Mouse (Mus musculus) forebrain, embryonic 13.5 days (tissue): Measurements from ENCODE around the gene Arl5b. TPM values are rescaled to one million over a fixed set of nuclear protein-coding genes. Genes with fewer than 3 reads are reported as not detected.

Source experiments
- ATAC-seq: fragments of 200-750 bp; cut with Nextera tagmentation; 2 replicates; pipeline ENCODE4 v1.8.0; 2017
- H3K27ac ChIP-seq: fragments of 300-500 bp; sonication (generic); 2 replicates; pipeline ENCODE4 v1.5.1; 2015; ENCODE audit warnings: inconsistent platforms, mild to moderate bottlenecking, moderate library complexity
- H3K27me3 ChIP-seq: fragments of 300-500 bp; sonication (generic); 2 replicates; pipeline ENCODE4 v1.6.1; 2015; ENCODE audit warnings: mild to moderate bottlenecking, inconsistent platforms
- H3K36me3 ChIP-seq: fragments of 300-500 bp; sonication (generic); 2 replicates; pipeline ENCODE4 v1.6.1; 2015; ENCODE audit warnings: mild to moderate bottlenecking, inconsistent platforms; ENCODE audit not compliant: poor library complexity, severe bottlenecking
- H3K4me1 ChIP-seq: fragments of 300-500 bp; sonication (generic); 2 replicates; pipeline ENCODE4 v1.6.1; 2015; ENCODE audit warnings: inconsistent platforms
- H3K4me2 ChIP-seq: fragments of 300-500 bp; sonication (generic); 2 replicates; pipeline ENCODE4 v1.6.1; 2015; ENCODE audit warnings: inconsistent platforms, mild to moderate bottlenecking, moderate library complexity
- H3K4me3 ChIP-seq: fragments of 300-500 bp; sonication (generic); 2 replicates; pipeline ENCODE4 v1.5.1; 2015; ENCODE audit warnings: mild to moderate bottlenecking, inconsistent platforms
- H3K9ac ChIP-seq: fragments of 300-500 bp; sonication (generic); 2 replicates; pipeline ENCODE4 v1.6.1; 2015; ENCODE audit warnings: mild to moderate bottlenecking, inconsistent platforms
- H3K9me3 ChIP-seq: fragments of 300-500 bp; sonication (generic); replicated peaks from 2 replicates; pipeline ENCODE4 v1.6.1; 2016; ENCODE audit warnings: inconsistent platforms
- WGBS: fragments of 180-500 bp; shearing (Covaris S2); methylation state at CpG from one replicate; pipeline ENCODE4 v1.1.7; 2015; 5-methylcytosine and 5-hydroxymethylcytosine counted together
- polyA plus RNA-seq: library from polyadenylated mRNA; unstranded; fragments of >200 nt; fragmentation: Nextera tagmentation; extraction: Ambion mirVana; gene quantifications from 2 replicates; pipeline ENCODE4 v1.2.1, GENCODE M21; 2015

Gene Arl5b
- polyA plus RNA-seq, 1 experiment from 2014 or later: 38.6 TPM

- H3K36me3 ChIP-seq: peaks cover 15% of the 10 kb centered on the region; the same call in 1 of the 2 replicates
- no peak for ATAC-seq
- no peak overlapping the region for H3K9ac ChIP-seq
- H3K4me2 ChIP-seq: no peak overlapping the region
- H3K27me3 ChIP-seq: no peaks in the 10 kb centered on the region
- H3K27ac ChIP-seq: no peak overlapping the region
- 81% methylated on average over 1 of the region's 1 CpGs for WGBS
- H3K4me3 ChIP-seq: no peak overlapping the region
- peaks cover 21% of the 10 kb centered on the region for H3K4me1 ChIP-seq
- H3K9me3 ChIP-seq: no peaks in the 10 kb centered on the region
Observed at GRCm38 (mm10) chr2:15063815-15064214, 14.6 kb downstream of the Arl5b start.

- peaks cover 18% of the 10 kb centered on the region; the same call in 1 of the 2 replicates for H3K36me3 ChIP-seq
- WGBS: 53% methylated on average over 7 of the region's 7 CpGs
- no peak overlapping the region for H3K4me3 ChIP-seq
- H3K9me3 ChIP-seq: no peaks in the 10 kb centered on the region
- peak; percentile 54; the same call in 1 of the 2 replicates for ATAC-seq
- H3K4me1 ChIP-seq: peaks cover 20% of the 10 kb centered on the region
- H3K27ac ChIP-seq: no peak overlapping the region
- H3K4me2 ChIP-seq: no peak overlapping the region
- no peak overlapping the region for H3K9ac ChIP-seq
- H3K27me3 ChIP-seq: no peaks in the 10 kb centered on the region
Observed at GRCm38 (mm10) chr2:15064380-15065269, 15.4 kb downstream of the Arl5b start.

GRCm38 (mm10) chr2:15065447-15065846, 16.3 kb downstream of the Arl5b start:
- H3K27me3 ChIP-seq: no peaks in the 10 kb centered on the region
- ATAC-seq: 0 out of 2 replicates have a peak, but pooled peaks have one; percentile 19
- no peaks in the 10 kb centered on the region for H3K9me3 ChIP-seq
- peaks cover 25% of the 10 kb centered on the region; the same call in 1 of the 2 replicates for H3K36me3 ChIP-seq
- H3K27ac ChIP-seq: no peak overlapping the region
- H3K4me2 ChIP-seq: no peak overlapping the region
- H3K4me1 ChIP-seq: peaks cover 20% of the 10 kb centered on the region
- no peak overlapping the region for H3K9ac ChIP-seq
- 86% methylated on average over 2 of the region's 2 CpGs for WGBS
- H3K4me3 ChIP-seq: no peak overlapping the region

GRCm38 (mm10) chr2:15067091-15067490, 17.9 kb downstream of the Arl5b start:
- H3K36me3 ChIP-seq: peaks cover 33% of the 10 kb centered on the region
- H3K4me3 ChIP-seq: no peak overlapping the region
- no peak for ATAC-seq
- H3K27ac ChIP-seq: no peak overlapping the region
- no peaks in the 10 kb centered on the region for H3K27me3 ChIP-seq
- 73% methylated on average over 5 of the region's 5 CpGs for WGBS
- no peaks in the 10 kb centered on the region for H3K9me3 ChIP-seq
- peaks cover 20% of the 10 kb centered on the region for H3K4me1 ChIP-seq
- H3K9ac ChIP-seq: no peak overlapping the region
- H3K4me2 ChIP-seq: no peak overlapping the region

- Histone ChIP-seq H3K27me3 (no peaks in the 10 kb centered on the region), H3K4me1 (no peaks in the 10 kb centered on the region), H3K4me2 (no peak overlapping the region), H3K27ac (no peak overlapping the region), H3K9ac (no peak overlapping the region), H3K4me3 (no peak overlapping the region), H3K9me3 (no peaks in the 10 kb centered on the region), H3K36me3 (peaks cover 47% of the 10 kb centered on the region)
- WGBS: 97% methylated on average over 2 of the region's 2 CpGs
- ATAC-seq: peak; percentile 43
Observed at GRCm38 (mm10) chr2:15083702-15084101, 34.5 kb downstream of the Arl5b start.

- Histone ChIP-seq H3K9me3 (no peaks in the 10 kb centered on the region), H3K36me3 (peaks cover 18% of the 10 kb centered on the region), H3K4me2 (no peak overlapping the region), H3K4me3 (no peak overlapping the region), H3K27ac (no peak overlapping the region), H3K4me1 (no peaks in the 10 kb centered on the region), H3K27me3 (no peaks in the 10 kb centered on the region), H3K9ac (no peak overlapping the region)
- ATAC-seq: no peak
- WGBS: 91% methylated on average over 1 of the region's 1 CpGs
Observed at GRCm38 (mm10) chr2:15087308-15087707, 38.1 kb downstream of the Arl5b start.

GRCm38 (mm10) chr2:15096514-15097090, 47.4 kb downstream of the Arl5b start:
- H3K9ac ChIP-seq: no peak overlapping the region
- ATAC-seq: no peak
- H3K4me1 ChIP-seq: no peaks in the 10 kb centered on the region
- no peaks in the 10 kb centered on the region for H3K36me3 ChIP-seq
- H3K27me3 ChIP-seq: no peaks in the 10 kb centered on the region
- no peak overlapping the region for H3K4me3 ChIP-seq
- H3K9me3 ChIP-seq: no peaks in the 10 kb centered on the region
- WGBS: 66% methylated on average over 3 of the region's 3 CpGs
- H3K4me2 ChIP-seq: no peak overlapping the region
- no peak overlapping the region for H3K27ac ChIP-seq

GRCm38 (mm10) chr2:15104386-15104785, 55.2 kb downstream of the Arl5b start:
- Histone ChIP-seq H3K9ac (no peak overlapping the region), H3K4me2 (no peak overlapping the region), H3K36me3 (no peaks in the 10 kb centered on the region), H3K27me3 (no peaks in the 10 kb centered on the region), H3K4me1 (no peaks in the 10 kb centered on the region), H3K9me3 (no peaks in the 10 kb centered on the region), H3K27ac (no peak overlapping the region), H3K4me3 (no peak overlapping the region)
- whole genome bisulfite sequencing: 64% methylated on average over 1 of the region's 1 CpGs
- ATAC-seq: no peak

- H3K27ac ChIP-seq: no peak overlapping the region
- no peaks in the 10 kb centered on the region for H3K27me3 ChIP-seq
- H3K4me1 ChIP-seq: no peaks in the 10 kb centered on the region
- H3K9ac ChIP-seq: no peak overlapping the region
- no peaks in the 10 kb centered on the region for H3K9me3 ChIP-seq
- no peak overlapping the region for H3K4me3 ChIP-seq
- H3K4me2 ChIP-seq: no peak overlapping the region
- 77% methylated on average over 2 of the region's 2 CpGs for WGBS
- H3K36me3 ChIP-seq: no peaks in the 10 kb centered on the region
- no peak for ATAC-seq
Observed at GRCm38 (mm10) chr2:15111290-15111689, 62.1 kb downstream of the Arl5b start.

GRCm38 (mm10) chr2:15111808-15112440, 62.7 kb downstream of the Arl5b start:
- H3K4me1 ChIP-seq: no peaks in the 10 kb centered on the region
- H3K27me3 ChIP-seq: no peaks in the 10 kb centered on the region
- no peaks in the 10 kb centered on the region for H3K9me3 ChIP-seq
- no peak overlapping the region for H3K9ac ChIP-seq
- ATAC-seq: no peak
- 75% methylated on average over 1 of the region's 1 CpGs for WGBS
- H3K36me3 ChIP-seq: no peaks in the 10 kb centered on the region
- H3K27ac ChIP-seq: no peak overlapping the region
- H3K4me2 ChIP-seq: no peak overlapping the region
- H3K4me3 ChIP-seq: no peak overlapping the region

GRCm38 (mm10) chr2:15112741-15113140, 63.5 kb downstream of the Arl5b start:
- H3K4me2 ChIP-seq: no peak overlapping the region
- no peak overlapping the region for H3K9ac ChIP-seq
- no peaks in the 10 kb centered on the region for H3K27me3 ChIP-seq
- no peak overlapping the region for H3K27ac ChIP-seq
- H3K9me3 ChIP-seq: no peaks in the 10 kb centered on the region
- ATAC-seq: no peak
- no peak overlapping the region for H3K4me3 ChIP-seq
- H3K4me1 ChIP-seq: no peaks in the 10 kb centered on the region
- 91% methylated on average over 6 of the region's 6 CpGs for WGBS
- no peaks in the 10 kb centered on the region for H3K36me3 ChIP-seq

- H3K36me3 ChIP-seq: no peaks in the 10 kb centered on the region
- H3K4me2 ChIP-seq: no peak overlapping the region
- H3K27me3 ChIP-seq: no peaks in the 10 kb centered on the region
- no peak for ATAC-seq
- H3K9ac ChIP-seq: no peak overlapping the region
- H3K4me1 ChIP-seq: no peaks in the 10 kb centered on the region
- no peaks in the 10 kb centered on the region for H3K9me3 ChIP-seq
- H3K27ac ChIP-seq: no peak overlapping the region
- H3K4me3 ChIP-seq: no peak overlapping the region
- WGBS: 98% methylated on average over 1 of the region's 1 CpGs
Observed at GRCm38 (mm10) chr2:15121217-15121680, 72.1 kb downstream of the Arl5b start.
